Mouse (Mus musculus): ENCODE measurements around the gene Kcnh6.
A peak's percentile ranks its signal among the peaks of the same experiment; 100 is the strongest.
"Not testable (repeated sequence)": the region's sequence is repeated elsewhere in the genome, so short reads cannot be mapped to it uniquely, and the experiment has no call there.

Gene Kcnh6

DNA sequence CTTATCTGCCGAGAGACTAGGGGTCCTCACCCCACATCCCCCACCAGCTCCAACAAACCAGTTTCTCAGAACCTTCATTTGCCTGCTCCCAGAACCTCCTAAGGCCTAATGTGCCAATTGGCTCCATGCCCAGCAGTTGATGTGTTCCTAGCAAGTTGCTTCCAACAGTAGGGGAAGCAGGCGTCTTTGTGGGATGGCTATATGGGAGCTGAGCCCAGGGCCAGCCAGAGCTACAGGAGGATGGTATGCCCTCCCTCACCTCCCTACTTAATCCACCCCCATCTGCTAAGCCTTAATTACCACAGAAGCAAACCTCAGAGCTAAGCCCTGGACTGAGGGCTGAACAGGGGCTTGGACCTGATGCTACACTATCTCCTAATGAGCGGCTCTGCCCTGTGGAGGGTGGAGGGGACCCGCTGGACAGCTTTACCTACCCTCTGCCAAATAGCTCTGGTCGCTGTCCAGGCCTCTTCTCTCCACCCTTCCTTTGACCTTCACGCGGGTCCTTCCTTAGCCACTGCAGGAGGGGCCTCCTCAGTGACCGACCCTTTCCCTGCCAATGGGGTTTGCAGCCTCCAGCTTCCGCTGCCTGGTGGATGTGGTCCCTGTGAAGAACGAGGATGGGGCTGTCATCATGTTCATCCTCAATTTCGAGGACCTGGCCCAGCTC, 5.8 kb downstream of the Kcnh6 start:
- DNase-seq (ENCODE audit: low read depth, low spot score), result no peak

DNA sequence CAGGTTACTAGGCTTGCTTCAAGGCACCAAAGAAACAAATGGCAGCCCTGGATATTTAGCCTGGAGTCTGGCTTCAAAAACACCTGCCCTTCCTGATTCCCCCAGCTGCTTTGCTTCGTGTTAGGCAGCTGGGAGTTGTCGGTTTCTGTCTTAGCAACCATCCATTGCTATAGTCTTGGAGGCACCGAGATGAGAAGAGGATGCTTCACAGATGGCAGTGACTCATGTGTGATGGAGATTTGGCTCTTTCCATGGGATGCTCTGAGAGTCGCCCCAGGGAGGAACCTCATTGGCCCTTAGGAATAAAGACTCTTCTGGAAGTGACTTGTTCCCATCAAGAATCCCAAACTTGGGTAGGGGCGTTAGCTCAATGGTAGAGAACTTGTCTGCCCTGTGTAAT, 8.5 kb downstream of the Kcnh6 start:
- DNase-seq (ENCODE audit: low read depth, low spot score), result no peak

DNA sequence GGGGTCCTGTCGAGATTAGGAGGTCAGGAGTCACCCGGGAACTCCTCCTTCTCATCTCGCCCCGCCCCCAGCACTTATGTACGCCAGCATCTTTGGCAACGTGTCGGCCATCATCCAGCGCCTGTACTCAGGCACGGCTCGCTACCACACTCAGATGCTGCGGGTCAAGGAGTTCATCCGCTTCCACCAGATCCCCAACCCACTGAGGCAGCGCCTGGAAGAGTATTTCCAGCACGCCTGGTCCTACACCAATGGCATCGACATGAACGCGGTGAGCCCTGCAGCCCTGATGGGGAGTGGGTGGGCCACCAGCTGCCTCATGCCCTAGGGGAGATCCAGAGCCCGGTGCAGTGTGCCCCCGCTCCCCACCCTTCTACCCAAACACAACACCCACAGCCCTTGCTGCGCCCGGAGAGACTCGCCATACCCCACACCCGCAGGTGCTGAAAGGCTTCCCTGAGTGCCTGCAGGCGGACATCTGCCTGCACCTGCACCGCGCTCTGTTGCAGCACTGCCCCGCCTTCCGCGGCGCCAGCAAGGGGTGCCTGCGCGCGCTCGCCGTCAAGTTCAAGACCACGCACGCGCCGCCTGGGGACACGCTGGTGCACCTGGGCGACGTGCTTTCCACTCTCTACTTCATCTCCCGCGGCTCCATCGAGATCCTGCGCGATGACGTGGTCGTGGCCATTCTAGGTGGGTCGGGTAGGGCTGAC, 12.3 kb downstream of the Kcnh6 start:
- DNase-seq (ENCODE audit: low read depth, low spot score), result peak; percentile 73

DNA sequence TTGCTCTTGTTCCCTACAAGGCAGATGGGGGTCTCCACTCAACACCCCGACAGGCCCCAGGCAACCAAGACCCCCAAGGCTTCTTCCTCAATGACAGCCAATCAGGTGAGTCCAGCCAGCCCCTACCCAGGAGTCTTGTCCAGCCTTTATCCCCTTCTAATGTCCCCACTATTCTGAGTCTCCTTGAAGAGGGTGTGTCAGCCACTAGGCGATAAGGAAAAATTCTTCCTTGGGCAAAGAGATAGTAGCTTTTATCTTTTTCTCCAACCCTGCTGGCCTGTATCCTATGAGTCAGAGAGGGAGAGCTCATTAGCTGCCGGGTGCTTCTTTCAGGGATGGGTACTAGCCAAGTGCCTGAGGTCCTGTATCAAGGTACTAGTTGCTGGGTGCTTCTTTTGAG, 17.9 kb downstream of the Kcnh6 start:
- DNase-seq (ENCODE audit: low read depth, low spot score), result no peak

DNA sequence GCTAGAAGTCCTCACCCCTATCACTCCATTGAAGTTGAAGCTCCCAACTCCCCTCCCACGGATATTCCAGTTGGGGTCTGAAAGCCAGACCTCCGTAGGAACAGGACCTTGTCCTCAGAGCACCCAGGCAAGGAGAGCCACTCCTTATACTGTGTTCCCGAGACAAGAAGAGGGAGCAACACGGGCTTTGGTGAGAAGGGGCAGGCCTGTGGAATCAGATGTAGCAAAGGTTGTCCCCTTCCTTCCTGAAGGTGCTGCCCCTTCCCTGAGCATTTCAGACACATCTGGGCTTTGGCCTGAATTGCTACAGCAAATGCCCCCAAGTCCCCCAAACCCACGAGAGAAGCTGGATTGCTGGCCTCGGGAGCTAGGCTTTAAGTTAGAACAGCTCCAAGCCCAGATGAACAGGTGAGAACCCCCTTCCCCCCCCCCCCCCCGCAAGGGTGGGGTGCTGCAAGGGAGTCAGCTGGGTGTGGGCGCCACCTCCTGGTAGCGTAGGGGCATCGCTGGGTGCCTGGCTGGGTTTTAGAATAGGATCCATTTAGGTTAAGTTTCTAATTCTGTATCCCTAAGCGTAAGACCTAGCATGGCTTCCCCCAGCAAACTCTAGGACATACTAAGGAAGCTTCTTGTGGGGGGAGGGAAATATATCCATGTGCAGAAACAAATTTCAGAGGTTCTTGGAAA, 18.7 kb downstream of the Kcnh6 start:
- DNase-seq (ENCODE audit: low read depth, low spot score), result no peak

DNA sequence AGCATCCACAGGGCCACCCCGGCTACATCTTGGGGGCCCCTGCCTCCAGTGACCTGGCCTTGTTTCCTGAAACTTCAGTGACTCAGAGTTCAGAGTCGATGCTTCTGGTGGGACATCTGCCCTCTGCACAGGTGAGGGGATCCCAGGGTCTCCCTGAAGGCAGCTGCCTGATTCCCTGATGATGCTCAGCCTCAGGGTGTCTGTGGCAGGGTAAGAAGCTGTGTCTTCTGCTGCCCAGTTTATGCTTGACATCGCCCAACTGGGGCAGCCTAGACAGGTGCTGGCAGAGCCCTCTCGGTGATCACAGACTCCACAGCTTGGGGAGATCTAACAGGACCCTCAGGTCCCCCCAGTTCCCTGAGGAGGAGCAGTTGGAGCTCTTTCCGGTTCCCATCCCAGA, 19.7 kb downstream of the Kcnh6 start:
- no peak for DNase-seq (ENCODE audit: low read depth, low spot score)

DNA sequence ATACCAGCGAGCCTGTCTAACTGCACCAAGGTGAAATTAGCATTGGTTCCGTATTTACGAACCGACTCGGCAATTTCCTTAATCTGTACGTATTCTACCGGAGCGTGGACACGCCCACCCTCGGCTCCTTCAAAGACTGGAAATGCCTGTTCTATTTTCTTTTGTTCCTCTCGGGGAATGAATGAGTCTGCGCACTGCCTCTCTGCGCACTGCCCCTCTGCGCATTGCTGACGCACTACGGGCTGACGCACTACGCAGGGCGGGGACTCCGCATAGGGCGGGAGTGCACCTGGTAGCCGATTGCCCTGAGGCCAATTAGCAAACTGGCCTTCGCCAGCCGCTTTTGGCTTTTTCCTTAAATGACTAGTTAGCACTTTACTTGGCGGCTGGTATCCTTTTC, 24.1 kb downstream of the Kcnh6 start:
- not testable (repeated sequence) for DNase-seq (ENCODE audit: low read depth, low spot score)

DNA sequence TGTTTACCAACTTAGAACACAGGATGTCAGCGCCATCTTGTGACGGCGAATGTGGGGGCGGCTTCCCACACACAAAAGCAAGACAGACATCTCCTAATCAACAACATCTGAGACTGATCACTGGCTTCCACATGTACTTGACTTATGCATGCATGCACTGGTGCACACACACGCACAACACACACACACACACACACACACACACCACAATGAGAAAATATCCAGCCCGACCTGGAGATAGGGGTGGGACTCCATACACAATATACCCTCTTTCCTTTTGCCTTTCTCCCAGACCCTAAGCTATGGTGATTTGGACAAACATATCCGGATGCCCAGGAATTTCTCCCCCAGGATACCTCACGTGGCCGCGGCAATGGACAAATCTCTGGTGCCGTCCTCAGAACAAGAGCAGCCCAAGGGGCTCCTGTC, 25.6 kb downstream of the Kcnh6 start:
- DNase-seq (ENCODE audit: low read depth, low spot score), result peak; percentile 20

DNA sequence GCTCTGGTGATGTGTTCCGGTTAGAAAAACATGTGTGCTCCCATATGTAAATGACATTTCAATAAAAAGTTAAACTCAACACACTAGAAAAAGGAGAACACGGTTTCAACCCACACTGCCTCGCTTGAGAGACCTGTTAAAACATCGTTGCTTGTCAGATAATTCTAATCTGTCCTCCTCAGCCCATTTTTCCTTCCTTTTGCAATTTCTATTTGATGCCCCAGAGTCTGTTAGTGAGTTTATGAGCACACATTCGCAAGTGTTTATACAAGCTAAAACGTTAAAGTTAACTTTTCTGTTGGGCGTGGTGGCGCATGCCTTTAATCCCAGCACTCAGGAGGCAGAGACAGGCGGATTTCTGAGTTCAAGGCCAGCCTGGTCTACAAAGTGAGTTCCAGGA, 27.1 kb downstream of the Kcnh6 start:
- DNase-seq (ENCODE audit: low read depth, low spot score), result no peak

DNA sequence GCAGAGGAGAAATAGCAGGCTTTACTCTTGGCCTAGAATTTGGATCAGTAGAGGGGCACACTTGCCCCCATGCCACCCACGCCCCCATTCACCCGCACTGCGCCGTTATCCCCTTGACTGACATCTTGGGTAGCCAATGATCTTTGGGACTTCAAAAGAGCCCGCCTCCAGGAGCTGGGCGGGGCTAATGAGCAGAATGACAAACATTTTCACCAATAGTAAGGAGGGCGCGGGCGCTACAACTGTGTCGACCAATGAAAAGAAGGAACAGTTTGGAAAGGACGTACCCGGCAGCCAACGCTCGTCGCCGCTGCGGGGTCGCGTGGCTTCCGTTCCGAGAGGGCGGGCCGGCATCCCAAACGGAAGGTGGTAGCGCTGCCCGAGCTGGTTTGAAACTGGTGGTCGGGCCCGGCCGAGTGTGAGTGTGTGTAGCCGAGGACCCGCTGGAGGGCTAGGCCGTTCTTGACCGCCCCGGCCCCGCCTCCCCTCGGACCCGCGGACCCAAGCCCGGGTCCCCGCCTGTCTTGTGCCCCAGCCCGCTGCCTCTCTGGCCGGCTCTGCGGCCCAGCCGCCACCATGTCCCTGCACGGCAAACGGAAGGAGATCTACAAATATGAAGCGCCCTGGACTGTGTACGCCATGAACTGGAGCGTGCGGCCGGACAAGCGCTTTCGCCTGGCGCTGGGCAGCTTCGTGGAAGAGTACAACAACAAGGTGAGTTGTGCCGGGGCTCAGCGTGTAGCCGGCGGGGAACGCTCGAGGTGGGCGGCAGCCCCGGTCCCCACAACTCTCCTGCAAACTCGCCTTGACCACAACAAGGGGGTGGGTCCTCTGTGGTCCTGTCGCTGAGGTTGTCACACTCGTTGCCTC, 28.9 kb downstream of the Kcnh6 start, which contains the start of gene Dcaf7:
Gene Dcaf7, plus strand, starts transcription at position 325 of the 870 bp plus-strand sequence.
- DNase-seq (ENCODE audit: low read depth, low spot score), result peak; percentile 97

DNA sequence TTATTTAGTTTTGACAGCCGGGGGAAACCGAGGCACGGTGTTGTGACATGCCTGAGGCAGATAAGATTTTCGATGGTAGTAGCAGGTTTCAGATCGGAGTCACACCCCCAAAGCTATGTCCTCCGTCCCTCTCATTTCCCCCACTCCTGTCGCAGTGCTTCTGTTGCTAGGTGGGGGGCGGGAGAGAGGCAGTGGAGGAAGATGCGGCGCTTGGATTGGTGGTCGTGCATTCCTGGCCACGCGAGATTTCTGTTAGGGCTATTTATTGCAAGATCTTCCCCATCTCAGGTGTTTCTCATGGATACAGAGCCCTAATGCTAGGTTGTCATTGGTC, 29.5 kb downstream of the Kcnh6 start:
- peak; percentile 86 for DNase-seq (ENCODE audit: low read depth, low spot score)

DNA sequence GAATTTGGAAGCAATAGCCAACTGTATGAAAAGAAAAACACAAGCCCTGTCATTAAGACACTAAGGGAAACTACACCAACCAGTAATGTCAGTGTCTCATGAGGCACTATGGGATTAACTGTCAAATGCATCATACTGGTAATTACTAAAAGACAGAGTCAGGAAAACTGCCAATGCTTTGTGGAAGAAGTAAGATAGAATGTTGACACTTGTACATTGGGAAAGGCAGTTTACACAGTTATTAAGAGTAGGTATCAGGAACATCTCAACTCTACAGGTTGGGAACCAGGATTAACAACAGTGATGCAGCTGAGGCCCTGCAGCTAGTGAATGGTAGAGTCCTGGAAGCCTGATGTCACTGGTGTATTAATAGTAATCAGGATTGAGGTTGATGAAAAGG, 36.4 kb downstream of the Kcnh6 start:
- no peak for DNase-seq (ENCODE audit: low read depth, low spot score)

DNA sequence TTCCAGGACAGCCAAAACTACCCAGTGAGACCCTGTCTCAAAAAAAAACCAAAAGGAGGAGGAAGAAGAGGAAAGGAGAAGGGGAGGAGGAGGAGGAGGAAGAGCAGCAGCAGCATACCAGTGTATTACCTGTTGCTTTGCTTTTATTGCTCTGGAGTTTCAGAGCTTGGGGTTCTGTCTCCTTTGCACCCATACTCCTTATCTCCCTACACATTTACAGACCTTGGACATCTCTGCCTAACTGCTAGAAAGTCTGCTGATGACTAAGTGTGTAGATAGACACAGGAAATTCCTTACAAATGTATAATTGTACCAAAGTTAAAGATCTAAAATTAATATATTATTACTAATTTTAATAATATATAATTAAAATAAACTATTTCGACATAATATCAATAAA, 37.3 kb downstream of the Kcnh6 start:
- no peak for DNase-seq (ENCODE audit: low read depth, low spot score)

DNA sequence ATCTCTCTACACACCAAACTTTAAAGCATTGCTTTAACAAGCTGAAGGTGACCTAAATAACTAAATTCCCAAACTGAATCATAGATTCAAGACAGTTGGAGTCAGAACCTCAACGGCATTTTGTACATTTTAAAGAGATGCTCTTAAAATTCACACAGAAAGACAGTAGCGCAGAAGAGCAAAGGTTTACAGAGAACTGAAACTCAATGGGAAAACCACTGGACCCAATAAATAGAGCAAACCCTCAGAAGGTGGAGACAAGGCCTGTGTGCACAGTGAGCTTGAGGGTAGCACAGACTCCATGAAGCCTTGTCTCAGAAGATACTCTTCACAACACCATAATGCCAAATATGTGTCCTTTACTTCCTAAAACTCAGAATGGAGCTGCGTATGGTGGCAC, 37.9 kb downstream of the Kcnh6 start:
- no peak for DNase-seq (ENCODE audit: low read depth, low spot score)

DNA sequence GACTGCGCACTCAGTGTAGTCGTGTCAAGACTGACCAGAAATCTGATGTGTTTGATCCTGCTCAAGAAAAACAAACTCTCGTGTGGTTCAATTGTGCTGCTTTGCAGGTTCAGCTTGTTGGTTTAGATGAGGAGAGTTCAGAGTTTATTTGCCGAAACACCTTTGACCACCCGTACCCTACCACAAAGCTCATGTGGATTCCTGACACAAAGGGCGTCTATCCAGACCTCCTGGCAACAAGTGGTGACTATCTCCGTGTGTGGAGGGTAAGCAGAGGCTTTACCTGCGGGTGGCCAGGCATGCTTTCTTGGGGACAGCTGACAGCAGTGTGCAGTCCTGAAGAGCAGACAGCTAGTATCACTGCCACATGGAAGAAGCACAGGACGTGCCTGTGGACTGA, 38.7 kb downstream of the Kcnh6 start:
- no peak for DNase-seq (ENCODE audit: low read depth, low spot score)

DNA sequence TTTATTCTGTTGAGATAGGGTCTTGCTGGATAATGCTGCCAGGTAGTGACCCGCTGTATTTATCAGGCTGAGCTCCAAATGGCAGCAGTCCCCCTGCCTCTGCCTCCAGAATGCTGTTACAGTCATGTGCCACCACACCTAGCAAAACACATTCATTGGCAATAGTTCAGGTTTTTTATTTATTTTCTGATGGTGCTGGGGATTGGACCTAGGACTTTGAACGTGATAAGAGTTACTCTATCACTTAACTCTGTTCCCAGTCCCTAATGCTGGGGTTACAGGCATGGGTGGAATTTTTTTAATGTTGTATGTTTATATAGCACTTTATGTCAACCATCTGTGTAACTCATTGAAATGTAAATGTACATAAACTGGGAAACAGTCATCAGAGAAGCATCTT, 46.0 kb downstream of the Kcnh6 start:
- DNase-seq (ENCODE audit: low read depth, low spot score), result no peak

DNA sequence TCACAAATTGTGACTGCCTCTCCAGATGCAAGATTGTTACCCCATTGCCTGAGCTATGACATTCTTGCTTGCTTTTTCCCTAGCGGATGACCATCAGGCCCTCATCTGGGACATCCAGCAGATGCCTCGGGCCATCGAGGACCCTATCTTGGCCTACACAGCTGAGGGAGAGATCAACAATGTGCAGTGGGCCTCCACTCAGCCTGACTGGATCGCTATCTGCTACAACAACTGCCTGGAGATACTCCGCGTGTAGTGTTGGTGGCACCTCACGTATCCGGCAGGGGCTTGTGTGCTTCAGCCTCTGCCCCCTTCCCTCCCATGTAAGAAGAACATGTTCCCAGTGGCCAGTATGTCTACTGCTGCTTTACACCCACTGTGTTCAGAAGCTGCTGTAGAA, 46.7 kb downstream of the Kcnh6 start:
- no peak for DNase-seq (ENCODE audit: low read depth, low spot score)

DNA sequence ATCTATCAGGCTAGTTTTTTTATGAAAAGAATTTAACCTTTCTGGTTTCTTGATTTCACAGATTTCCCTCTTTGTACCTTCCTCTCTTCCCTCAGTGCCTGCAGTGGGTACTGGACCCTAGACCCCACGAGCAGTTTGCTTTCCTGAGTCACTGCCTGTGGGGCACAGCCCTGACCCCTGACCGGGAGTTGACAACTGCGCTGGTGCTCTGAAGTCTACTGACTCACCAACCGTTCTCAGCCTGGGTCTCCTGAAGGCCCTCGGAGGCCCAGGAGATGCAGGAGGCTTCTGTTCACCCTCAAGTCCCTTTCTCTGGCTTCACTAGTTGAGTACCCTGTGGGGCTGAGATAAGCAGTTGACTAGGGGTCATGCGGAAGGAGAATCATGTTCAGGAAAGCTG, 47.4 kb downstream of the Kcnh6 start:
- DNase-seq (ENCODE audit: low read depth, low spot score), result no peak

DNA sequence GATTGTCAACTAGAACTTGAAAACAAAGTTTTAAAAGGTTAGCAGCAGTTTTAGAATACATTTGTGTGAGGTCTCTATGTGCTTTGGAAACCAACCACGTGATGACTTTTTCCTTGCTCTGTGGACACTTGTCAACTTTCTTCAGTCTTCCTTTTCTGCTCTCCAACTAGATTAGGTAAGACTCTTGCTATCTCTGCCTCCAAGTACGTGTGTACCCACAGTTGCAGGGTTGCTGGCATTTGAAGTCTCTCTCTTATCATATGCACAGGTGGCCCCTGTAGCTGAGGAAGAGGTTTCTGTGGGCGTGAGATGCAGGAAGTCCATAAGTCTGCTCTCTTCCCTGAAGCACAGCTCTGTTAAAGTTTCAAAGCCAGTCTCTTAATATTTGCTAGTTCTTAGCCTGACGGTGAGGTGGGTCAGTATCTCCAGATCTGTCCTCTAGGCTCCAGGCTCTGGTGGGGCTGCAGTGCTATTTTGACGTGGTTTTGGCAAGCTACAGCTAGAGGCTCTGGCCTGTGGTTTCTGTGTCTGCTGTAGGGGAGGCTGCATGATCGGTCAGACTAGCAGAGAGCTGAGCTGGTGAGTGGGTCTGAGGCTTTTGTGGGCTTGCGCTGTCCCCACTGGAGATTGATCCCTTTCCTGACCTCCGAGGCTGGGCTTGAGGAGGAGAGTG, 49.0 kb downstream of the Kcnh6 start:
- no peak for DNase-seq (ENCODE audit: low read depth, low spot score)

DNA sequence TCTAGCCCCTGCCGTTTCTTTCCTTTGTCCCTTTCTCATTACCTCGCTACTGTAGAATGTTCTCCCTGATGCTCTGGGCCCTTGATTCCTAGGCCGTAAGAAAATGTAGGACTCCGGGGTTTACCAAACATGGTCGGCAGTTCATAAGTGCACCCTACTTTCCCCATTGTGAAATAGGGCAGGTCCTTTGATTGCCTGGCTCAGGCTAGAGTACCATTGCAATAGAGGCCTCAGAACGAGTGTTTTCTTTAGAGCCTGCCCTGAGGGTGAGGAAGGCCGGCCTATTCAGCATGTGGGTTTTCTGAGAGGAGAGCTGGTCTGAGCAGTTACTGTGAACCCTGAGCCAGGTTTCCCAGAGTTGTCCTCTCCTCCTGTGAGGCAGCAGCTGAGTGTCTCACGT, 50.1 kb downstream of the Kcnh6 start:
- DNase-seq (ENCODE audit: low read depth, low spot score), result no peak

DNA sequence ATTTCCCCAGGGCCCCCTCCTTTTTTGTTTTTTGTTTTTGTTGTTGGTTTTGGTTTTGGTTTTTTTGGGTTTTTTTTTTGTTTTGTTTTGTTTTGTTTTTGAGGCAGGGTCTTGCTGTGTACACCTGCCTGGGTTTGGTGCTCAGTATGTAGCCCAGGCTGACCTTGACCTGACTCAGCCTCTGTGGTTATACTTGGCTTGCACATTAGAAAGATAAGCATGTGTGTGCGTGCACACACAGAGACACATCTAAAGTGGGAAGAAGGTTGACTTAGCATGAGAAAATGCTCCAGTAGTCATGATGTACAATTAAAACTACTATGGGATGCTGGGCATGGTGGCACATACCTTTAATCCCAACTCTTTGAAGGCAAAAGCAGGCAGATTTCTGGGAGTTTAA, 52.6 kb downstream of the Kcnh6 start:
- DNase-seq (ENCODE audit: low read depth, low spot score), result no peak

DNA sequence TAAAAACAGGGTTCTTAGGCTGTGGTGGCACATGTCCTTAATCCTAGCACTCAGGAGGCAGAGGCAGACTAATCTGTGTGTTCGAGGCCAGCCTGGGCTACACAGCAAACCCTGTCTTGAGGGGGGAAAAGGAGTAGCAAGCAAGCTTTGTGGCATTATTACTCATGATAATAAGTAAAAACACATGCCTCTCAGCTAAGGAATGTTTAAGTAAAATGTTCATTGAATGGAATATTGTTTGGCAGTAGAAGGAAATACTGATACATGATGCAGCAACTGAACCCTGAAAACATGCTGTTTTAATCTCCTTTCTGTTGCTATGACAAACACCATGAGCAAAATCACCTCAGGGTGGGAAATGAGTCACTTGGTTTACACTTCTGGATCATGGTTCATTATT, 53.4 kb downstream of the Kcnh6 start:
- no peak for DNase-seq (ENCODE audit: low read depth, low spot score)
